Mouse (Mus musculus): ENCODE results near the gene Foxk1. TPM values are rescaled to one million over a fixed set of nuclear protein-coding genes. Genes with fewer than 3 reads are reported as not detected.

The Foxk1 gene
- 1.7 and 1.8 TPM in 2 replicates for polyA plus RNA-seq (2015; fragmentation: Nextera tagmentation; extraction: Ambion mirVana)

- H3K27me3 ChIP-seq = no peaks in the 10 kb centered on the region
- DNase-seq (peak; percentile 80), ATAC-seq (ENCODE audit: low read depth) (peak; percentile 90)
- H3K4me3 ChIP-seq (replicated peaks) = peak within 1 kb of the TSS; percentile 94
- WGBS (ENCODE audit: insufficient replicate concordance) = under 1% methylated on average over 58 of the region's 60 CpGs
- peak within 1 kb of the TSS; percentile 95 for H3K9ac ChIP-seq
- H3K27ac ChIP-seq = peak within 1 kb of the TSS; percentile 88
- H3K36me3 ChIP-seq = peaks cover 4% of the 10 kb centered on the region; the same call in 1 of the 2 replicates
- peaks cover 60% of the 10 kb centered on the region for H3K4me1 ChIP-seq (replicated peaks)
- H3K4me2 ChIP-seq = peak within 1 kb of the TSS; percentile 95
- H3K9me3 ChIP-seq (replicated peaks) = no peaks in the 10 kb centered on the region
Observed at GRCm38 (mm10) chr5:142400981-142401640, at the start of gene Foxk1. Gene Foxk1 (plus strand): TSS chr5:142401497.

- 77% methylated on average over 5 of the region's 5 CpGs for WGBS (ENCODE audit: insufficient replicate concordance)
- ATAC-seq (ENCODE audit: low read depth) = no peak
- no peaks in the 10 kb centered on the region for H3K27me3 ChIP-seq
Observed at GRCm38 (mm10) chr5:142352336-142352892, 48.9 kb upstream of the Foxk1 start.

GRCm38 (mm10) chr5:142355144-142355543 lies 46.2 kb upstream of the Foxk1 start:
- no peak for DNase-seq
- no peak overlapping the region for H3K4me3 ChIP-seq (replicated peaks)
- H3K27ac ChIP-seq = no peak overlapping the region
- H3K27me3 ChIP-seq = no peaks in the 10 kb centered on the region
- no peak overlapping the region for H3K4me2 ChIP-seq
- H3K9me3 ChIP-seq (replicated peaks) = no peaks in the 10 kb centered on the region
- H3K9ac ChIP-seq = no peak overlapping the region
- no peak for ATAC-seq (ENCODE audit: low read depth)
- H3K36me3 ChIP-seq = no peaks in the 10 kb centered on the region
- no peaks in the 10 kb centered on the region for H3K4me1 ChIP-seq (replicated peaks)
- WGBS (ENCODE audit: insufficient replicate concordance) = 65% methylated on average over 3 of the region's 3 CpGs

More at GRCm38 (mm10) chr5:142352336-142352892, 48.9 kb upstream of the Foxk1 start:
- Histone ChIP-seq H3K9ac (no peak overlapping the region), H3K4me3 (replicated peaks) (no peak overlapping the region), H3K36me3 (no peaks in the 10 kb centered on the region), H3K4me2 (no peak overlapping the region), H3K4me1 (replicated peaks) (no peaks in the 10 kb centered on the region), H3K27ac (no peak overlapping the region), H3K9me3 (replicated peaks) (no peaks in the 10 kb centered on the region)
- no peak for DNase-seq

- 55% methylated on average over 5 of the region's 5 CpGs for WGBS (ENCODE audit: insufficient replicate concordance)
- H3K9ac ChIP-seq = no peak overlapping the region
- no peaks in the 10 kb centered on the region for H3K9me3 ChIP-seq (replicated peaks)
- ATAC-seq (ENCODE audit: low read depth) (no peak), DNase-seq (no peak)
- H3K27me3 ChIP-seq = no peaks in the 10 kb centered on the region
- no peak overlapping the region for H3K4me2 ChIP-seq
- H3K27ac ChIP-seq = no peak overlapping the region
- H3K4me3 ChIP-seq (replicated peaks) = no peak overlapping the region
- H3K4me1 ChIP-seq (replicated peaks) = no peaks in the 10 kb centered on the region
- H3K36me3 ChIP-seq = no peaks in the 10 kb centered on the region
Observed at GRCm38 (mm10) chr5:142361166-142361565, 40.1 kb upstream of the Foxk1 start.

GRCm38 (mm10) chr5:142362894-142363293 lies 38.4 kb upstream of the Foxk1 start:
- WGBS (ENCODE audit: insufficient replicate concordance) = 67% methylated on average over 3 of the region's 3 CpGs
- Histone ChIP-seq H3K27ac (no peak overlapping the region), H3K4me1 (replicated peaks) (peaks cover 11% of the 10 kb centered on the region), H3K4me2 (no peak overlapping the region), H3K9me3 (replicated peaks) (no peaks in the 10 kb centered on the region), H3K36me3 (no peaks in the 10 kb centered on the region), H3K27me3 (no peaks in the 10 kb centered on the region), H3K9ac (no peak overlapping the region), H3K4me3 (replicated peaks) (no peak overlapping the region)
- ATAC-seq (ENCODE audit: low read depth) (no peak), DNase-seq (no peak)

- Histone ChIP-seq H3K27me3 (no peaks in the 10 kb centered on the region), H3K27ac (no peak overlapping the region), H3K9me3 (replicated peaks) (no peaks in the 10 kb centered on the region), H3K9ac (no peak overlapping the region), H3K4me1 (replicated peaks) (peaks cover 23% of the 10 kb centered on the region), H3K4me3 (replicated peaks) (no peak overlapping the region), H3K4me2 (no peak overlapping the region), H3K36me3 (no peaks in the 10 kb centered on the region)
- ATAC-seq (ENCODE audit: low read depth) = no peak
- no peak for DNase-seq
- WGBS (ENCODE audit: insufficient replicate concordance) = 61% methylated on average over 5 of the region's 5 CpGs
Observed at GRCm38 (mm10) chr5:142364095-142364494, 37.2 kb upstream of the Foxk1 start.

- H3K36me3 ChIP-seq = 0 out of 2 replicates have a peak, but pooled peaks cover 2% of the 10 kb centered on the region
- no peaks in the 10 kb centered on the region for H3K27me3 ChIP-seq
- H3K4me2 ChIP-seq = peak overlapping the region; percentile 83
- under 1% methylated on average over 83 of the region's 83 CpGs for WGBS (ENCODE audit: insufficient replicate concordance)
- H3K27ac ChIP-seq = peak overlapping the region; percentile 58
- H3K4me3 ChIP-seq (replicated peaks) = peak overlapping the region; percentile 73
- DNase-seq (peak; percentile 96), ATAC-seq (ENCODE audit: low read depth) (peak; percentile 92)
- H3K9me3 ChIP-seq (replicated peaks) = no peaks in the 10 kb centered on the region
- peak overlapping the region; percentile 80 for H3K9ac ChIP-seq
- peaks cover 38% of the 10 kb centered on the region for H3K4me1 ChIP-seq (replicated peaks)
Observed at GRCm38 (mm10) chr5:142367085-142368081, 33.9 kb upstream of the Foxk1 start.

- Histone ChIP-seq H3K27ac (peak overlapping the region; percentile 53), H3K27me3 (no peaks in the 10 kb centered on the region), H3K36me3 (0 out of 2 replicates have a peak, but pooled peaks cover 2% of the 10 kb centered on the region), H3K4me2 (peak overlapping the region; percentile 83), H3K4me1 (replicated peaks) (peaks cover 41% of the 10 kb centered on the region), H3K9ac (peak overlapping the region; percentile 80), H3K4me3 (replicated peaks) (peak overlapping the region; percentile 73), H3K9me3 (replicated peaks) (no peaks in the 10 kb centered on the region)
- ATAC-seq (ENCODE audit: low read depth) = no peak
- no peak for DNase-seq
- 31% methylated on average over 5 of the region's 5 CpGs for WGBS (ENCODE audit: insufficient replicate concordance)
Observed at GRCm38 (mm10) chr5:142368122-142368521, 33.2 kb upstream of the Foxk1 start.

GRCm38 (mm10) chr5:142370406-142371171 lies 30.7 kb upstream of the Foxk1 start:
- DNase-seq = no peak
- Histone ChIP-seq H3K9me3 (replicated peaks) (no peaks in the 10 kb centered on the region), H3K27ac (no peak overlapping the region), H3K27me3 (no peaks in the 10 kb centered on the region), H3K4me1 (replicated peaks) (peaks cover 41% of the 10 kb centered on the region), H3K36me3 (0 out of 2 replicates have a peak, but pooled peaks cover 2% of the 10 kb centered on the region), H3K4me2 (no peak overlapping the region), H3K9ac (no peak overlapping the region), H3K4me3 (replicated peaks) (no peak overlapping the region)
- 74% methylated on average over 4 of the region's 4 CpGs for WGBS (ENCODE audit: insufficient replicate concordance)
- ATAC-seq (ENCODE audit: low read depth) = no peak

- H3K4me1 ChIP-seq (replicated peaks) = peaks cover 38% of the 10 kb centered on the region
- 0 out of 2 replicates have a peak, but pooled peaks cover 2% of the 10 kb centered on the region for H3K36me3 ChIP-seq
- peak overlapping the region; percentile 44 for H3K27ac ChIP-seq
- DNase-seq (no peak), ATAC-seq (ENCODE audit: low read depth) (no peak)
- 16% methylated on average over 24 of the region's 24 CpGs for WGBS (ENCODE audit: insufficient replicate concordance)
- peak overlapping the region; percentile 56 for H3K9ac ChIP-seq
- no peaks in the 10 kb centered on the region for H3K9me3 ChIP-seq (replicated peaks)
- H3K4me3 ChIP-seq (replicated peaks) = no peak overlapping the region
- H3K27me3 ChIP-seq = no peaks in the 10 kb centered on the region
- peak overlapping the region; percentile 17 for H3K4me2 ChIP-seq
Observed at GRCm38 (mm10) chr5:142371172-142372155, 29.8 kb upstream of the Foxk1 start.

Measured in liver, embryonic 13.5 days (tissue).